Mouse (Mus musculus): Measurements from ENCODE around the gene Polr2h.

Gene Polr2h

DNA sequence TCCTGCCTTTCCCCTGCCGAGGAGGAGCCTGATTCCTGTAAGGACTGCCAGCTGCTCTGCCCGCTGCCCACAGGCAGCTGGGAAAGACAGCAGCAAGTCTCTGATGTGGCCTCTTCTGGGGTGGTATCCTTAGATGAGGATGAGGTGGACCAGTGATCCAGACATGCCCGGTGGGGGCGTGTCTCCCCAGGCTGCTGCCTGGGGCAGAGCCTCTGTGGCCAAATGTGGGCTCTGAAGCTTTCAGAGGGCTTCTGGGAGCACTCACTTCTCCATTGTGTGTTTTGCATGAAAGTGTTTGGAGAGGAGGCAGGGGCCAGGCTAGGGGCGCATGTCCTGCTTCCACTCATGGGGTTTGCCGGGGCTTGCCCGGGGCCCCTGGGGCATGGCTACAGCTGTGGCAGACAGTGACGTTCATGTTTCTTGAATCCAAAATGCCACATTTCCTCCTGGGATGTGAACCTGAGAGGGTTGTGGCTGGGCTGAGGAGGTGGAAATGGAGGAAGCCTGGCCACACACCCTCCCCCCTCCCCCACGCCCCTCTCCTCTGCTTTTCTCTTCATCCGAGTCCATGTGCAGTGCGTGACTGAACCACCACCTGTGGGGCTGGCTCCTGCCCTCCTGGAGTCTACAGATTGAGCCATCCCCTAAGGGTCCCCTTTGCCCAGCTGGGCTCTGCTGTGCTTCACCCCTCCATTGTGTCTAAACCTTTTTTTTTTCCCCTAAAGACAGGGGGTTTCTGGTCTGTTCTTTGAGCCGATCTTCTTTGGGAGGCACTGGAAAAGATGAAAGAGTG is 15.5 kb upstream of the Polr2h start:
- CTCF ChIA-PET, result no interaction called here

DNA sequence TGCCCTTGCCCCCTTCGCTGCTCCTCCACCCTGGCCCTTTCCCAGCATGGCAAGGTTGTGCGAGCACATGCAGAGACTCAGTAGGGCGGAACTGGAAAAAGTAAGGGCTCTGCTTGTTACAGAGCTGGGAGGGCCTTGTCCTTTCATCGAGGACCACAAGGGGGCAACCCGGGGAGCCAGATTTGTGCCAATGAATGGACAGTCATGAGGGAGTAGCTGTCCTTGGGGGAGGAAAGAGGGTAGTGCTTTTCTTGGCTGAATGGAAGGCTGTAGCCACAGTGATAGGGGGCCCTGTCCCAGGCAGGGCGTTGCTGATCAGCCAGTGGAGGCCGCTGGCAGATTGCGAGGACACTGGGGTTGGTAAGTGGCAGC is 15.0 kb upstream of the Polr2h start:
- CTCF ChIA-PET, result interaction anchor here (0.6 kb wide), 1 partner anchor 14 kb away, joined by 3 read pairs; no protein-coding TSS in a partner anchor

DNA sequence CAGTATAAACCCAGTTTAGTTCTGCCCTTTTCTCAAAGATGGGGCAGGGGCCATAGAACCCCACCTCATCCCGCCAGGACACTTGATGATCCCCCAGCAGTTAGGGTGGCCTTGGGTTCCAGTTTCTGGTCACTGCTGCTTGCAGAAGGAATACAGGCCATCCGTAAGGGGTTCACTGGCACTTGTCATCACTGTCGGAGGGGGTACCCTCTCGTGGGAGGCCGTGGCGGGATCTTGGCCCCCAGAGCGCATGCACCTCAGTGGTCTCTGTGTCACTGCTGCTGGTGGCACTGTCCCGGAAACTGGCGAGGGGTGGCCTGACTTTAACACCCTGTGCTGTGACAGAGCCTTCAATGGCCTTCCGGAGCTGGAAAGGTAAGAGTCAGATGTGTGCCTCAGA is 14.4 kb upstream of the Polr2h start:
- CTCF ChIA-PET, result interaction anchor here (0.6 kb wide), 1 partner anchor 15 kb away, joined by 3 read pairs; no protein-coding TSS in a partner anchor

DNA sequence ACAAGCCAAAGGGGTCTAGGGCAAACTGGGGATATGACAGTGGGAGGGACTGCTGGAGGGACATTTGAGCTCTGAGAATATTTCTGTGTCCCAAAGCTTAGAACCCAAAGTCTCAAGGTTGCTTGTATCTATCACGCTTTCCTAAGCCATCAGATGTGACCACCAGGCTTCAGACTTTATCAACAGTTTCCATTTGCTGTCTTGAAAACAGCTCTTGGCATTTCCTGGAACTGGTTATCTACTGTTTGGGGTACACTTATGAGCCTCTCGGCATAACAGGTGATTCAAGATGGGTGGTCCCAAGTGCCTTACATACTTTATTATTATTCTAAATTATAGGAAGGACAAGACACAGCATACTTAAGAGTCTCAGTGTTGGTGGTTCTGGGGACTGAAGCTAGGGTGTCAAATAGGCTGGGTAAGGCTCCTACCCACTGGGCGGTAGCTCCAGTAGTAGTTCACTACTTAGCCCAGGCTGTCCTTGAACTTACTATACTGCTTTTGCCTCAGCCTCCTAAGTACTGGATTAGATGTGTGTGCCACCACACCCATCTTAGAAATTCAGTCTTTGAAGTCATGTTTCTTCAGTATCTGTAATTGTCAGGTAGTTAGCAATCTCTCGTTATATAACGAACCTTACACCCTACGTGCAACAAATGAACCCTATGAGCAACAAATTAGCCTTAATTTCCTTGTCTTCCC is 13.6 kb upstream of the Polr2h start:
- CTCF ChIA-PET, result no interaction called here

DNA sequence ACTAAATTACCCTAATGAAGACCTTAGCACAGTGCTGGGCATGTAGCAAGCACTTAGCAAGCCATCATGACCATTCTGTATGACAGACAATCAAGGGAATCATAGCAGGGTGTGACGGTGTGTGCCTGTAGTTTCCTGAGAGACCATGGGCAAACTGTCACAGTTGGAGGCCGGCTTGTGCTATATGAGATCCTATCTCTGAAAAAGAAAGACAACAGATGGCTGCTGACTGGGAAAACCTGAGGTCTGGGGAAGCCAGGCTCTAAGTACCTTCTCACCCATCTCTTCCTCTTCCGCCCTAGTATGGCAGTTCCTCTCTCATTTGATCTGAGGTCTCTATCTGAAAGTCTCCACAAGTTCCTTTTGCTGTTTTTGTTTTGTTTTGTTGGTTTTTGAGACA is 11.7 kb upstream of the Polr2h start:
- CTCF ChIA-PET, result no interaction called here

DNA sequence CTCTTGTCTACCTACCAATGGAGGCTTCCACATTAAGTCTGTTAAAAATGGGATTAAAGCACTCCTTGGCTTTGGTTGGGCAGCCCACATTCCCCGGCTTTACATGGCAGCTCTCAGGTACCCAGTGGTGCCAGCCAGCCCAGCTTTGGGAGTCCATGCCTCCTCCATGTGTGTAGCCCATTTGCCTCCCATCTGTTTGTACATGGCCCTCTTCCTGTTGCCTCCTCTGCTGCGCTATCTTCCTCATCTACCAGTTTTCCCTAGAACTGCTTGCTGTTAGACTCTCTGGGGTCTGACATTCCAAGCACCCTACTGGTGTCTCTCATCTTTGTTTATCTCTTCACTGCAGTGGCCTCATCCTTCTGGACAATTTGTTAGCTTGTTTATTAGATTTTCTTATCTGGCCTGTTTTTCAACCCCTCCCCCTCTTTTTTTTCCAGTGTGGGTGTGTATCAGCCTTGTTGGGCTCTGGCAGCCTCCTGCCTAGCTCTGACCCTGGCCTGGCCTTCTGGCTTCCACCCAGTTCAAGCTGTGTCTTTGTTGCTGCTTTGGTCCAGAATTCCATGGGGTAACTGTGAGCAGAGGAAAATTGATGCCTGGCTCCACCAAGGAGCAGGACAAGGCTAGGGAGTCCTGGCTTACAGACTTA is 10.9 kb upstream of the Polr2h start:
- CTCF ChIA-PET, result interaction anchor here (0.6 kb wide), 1 partner anchor 60 kb away, joined by 4 read pairs; no protein-coding TSS in a partner anchor

DNA sequence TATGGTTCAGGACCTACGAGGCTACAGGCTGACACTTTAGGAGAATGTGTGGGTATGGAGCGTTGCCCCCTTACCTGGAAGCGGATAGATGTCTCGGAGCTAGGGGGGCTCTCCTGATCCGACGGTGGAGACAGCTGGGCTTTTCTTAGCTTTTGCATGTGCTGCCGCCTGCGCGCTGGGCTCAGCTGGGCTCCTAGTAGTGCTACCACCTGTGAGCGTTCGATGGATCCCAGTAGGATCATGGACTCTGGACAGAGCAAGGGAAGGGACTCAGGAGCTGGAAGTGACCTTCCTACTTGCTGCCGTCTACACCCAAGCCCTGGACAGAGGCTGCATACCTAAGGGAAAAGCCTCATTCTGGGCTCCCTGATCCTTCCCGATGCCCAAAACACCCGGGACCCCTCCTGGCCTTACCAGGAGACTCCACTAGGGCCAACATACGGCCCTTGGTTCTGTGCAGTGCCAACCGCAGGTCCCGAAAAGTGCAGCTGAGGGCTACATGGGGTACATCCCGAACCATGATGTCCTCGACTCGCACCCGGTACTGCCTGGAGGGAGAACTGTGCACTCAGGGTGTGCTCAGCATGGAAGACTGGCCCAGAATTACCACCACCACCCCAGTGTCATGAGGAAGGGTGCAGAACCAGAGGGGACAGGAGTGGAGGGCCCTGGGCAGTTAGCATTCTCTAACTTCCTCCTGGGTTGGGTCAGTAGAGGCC is 9.1 kb upstream of the Polr2h start:
- CTCF ChIA-PET, result interaction anchor here (0.8 to 1.9 kb wide), 2 partner anchors 54 to 57 kb away, joined by 3 to 8 read pairs; no protein-coding TSS in a partner anchor

DNA sequence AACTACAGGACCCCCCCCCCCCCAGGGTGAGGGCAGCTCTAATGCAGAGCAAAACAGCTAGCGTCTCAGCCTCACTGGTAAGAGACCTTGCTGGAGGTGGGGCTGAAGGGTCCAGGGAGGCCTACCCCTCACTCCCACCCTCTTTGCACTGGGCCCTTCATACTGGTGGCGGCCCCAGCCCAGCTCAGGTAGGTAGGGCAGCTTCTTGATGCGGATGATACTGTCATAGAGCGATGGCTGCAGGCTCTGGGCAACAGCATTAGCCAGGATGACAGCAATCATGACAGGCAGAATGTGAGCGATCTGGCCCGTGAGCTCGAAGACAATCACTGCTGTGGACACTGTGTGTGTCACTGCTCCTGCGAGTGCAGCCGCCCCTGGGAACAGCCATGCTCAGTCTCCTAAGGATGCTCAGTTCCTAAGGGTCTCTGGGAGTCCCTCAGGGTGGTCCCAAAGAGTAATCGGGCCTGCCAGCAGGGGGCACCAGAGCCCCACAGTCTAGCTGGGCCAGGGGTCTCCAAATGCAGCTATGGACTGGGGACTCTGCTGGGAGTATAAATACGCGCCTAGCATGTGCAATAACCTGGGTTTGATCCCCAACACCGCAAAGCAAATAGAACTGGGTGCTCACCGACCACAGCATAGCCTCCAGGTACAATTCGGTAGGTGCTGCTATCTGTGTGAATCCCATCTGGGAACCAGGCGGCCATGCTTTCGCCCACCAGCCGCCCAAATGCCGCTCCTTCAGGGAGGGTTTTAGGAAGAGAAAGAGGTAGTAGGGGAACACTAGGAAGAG is 8.3 kb upstream of the Polr2h start:
- CTCF ChIA-PET, result interaction anchor here (0.8 to 1.9 kb wide), 2 partner anchors 53 to 56 kb away, joined by 3 to 8 read pairs; no protein-coding TSS in a partner anchor

DNA sequence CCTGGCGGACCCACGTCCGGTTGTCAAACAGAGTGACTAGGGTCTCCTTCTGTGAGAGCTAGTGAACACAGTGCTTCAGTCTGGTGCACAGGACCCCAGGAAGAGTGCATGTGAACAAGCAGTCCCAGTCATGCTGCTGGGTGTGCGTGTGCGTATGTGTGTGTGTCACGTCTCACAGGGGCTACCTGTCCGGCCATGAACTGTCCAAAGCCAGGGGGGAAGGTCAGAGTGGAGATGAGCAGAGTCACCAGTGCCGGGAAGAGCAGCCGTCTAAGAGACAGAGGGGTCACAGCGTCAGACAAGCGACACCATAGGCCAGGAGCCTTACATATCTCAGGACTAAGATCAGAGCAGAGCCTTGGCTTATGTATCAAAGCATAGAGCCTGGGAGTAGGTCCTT is 7.1 kb upstream of the Polr2h start:
- CTCF ChIA-PET, result interaction anchor here (1.0 kb wide), 1 partner anchor 55 kb away, joined by 3 read pairs; no protein-coding TSS in a partner anchor

DNA sequence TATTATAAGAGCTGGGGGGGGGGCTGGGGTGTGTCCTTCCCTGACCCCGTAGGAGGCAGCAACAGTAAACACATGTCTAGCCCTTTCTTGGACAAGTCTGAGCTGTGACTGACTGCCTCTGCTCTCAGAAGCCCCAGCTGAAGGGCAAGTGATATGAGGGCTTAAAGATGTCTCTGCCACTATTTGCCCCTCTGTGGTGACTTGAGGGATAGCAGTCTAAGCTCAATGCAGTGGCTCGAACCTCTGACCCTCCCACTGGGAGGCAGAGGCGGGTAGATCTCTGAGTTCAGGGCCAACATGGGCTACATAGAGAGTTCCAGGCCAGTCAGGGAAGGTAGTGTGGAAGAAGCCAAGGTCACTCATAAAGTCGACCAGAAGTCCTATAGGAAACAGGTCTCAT is 6.7 kb upstream of the Polr2h start:
- CTCF ChIA-PET, result interaction anchor here (1.0 kb wide), 1 partner anchor 54 kb away, joined by 3 read pairs; no protein-coding TSS in a partner anchor

DNA sequence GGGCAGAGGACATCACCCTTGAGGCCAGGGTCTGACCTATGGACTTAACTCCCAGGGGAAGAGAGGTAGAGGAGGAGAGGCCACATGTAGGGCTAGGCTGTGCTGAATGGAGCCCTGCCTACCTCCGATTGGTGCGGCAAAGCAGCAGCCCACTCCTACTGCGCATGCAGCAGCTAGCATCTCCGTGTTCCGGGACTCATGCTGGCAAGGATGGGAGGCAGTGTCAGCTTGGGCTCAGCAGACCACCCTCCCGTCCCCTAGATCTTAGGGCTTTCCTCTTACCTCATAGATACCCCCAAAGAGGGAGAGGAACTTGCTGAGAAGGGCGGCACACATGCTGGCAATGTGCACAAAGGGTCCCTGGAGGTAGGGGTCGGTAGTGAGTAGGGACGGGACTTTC is 5.3 kb upstream of the Polr2h start:
- CTCF ChIA-PET, result no interaction called here

DNA sequence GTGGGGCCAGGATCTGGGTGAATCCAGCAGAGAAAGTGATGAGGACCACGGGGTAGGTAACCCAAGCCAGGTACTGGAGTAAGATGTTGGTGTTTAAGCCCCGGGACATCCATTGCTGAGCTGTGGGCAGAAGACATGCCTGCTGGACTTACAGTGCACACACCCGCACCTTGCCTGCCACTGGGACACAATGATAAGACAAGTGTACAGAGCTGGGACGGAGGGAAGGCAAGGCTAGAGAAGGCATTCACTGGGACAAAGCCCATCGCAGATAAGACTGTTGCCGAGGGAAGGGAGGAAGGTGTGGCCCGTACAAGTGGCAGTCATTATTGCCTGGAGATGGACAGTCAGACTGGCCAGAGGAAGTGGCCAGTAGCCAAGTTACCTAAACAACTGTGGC is 4.6 kb upstream of the Polr2h start:
- CTCF ChIA-PET, result no interaction called here

DNA sequence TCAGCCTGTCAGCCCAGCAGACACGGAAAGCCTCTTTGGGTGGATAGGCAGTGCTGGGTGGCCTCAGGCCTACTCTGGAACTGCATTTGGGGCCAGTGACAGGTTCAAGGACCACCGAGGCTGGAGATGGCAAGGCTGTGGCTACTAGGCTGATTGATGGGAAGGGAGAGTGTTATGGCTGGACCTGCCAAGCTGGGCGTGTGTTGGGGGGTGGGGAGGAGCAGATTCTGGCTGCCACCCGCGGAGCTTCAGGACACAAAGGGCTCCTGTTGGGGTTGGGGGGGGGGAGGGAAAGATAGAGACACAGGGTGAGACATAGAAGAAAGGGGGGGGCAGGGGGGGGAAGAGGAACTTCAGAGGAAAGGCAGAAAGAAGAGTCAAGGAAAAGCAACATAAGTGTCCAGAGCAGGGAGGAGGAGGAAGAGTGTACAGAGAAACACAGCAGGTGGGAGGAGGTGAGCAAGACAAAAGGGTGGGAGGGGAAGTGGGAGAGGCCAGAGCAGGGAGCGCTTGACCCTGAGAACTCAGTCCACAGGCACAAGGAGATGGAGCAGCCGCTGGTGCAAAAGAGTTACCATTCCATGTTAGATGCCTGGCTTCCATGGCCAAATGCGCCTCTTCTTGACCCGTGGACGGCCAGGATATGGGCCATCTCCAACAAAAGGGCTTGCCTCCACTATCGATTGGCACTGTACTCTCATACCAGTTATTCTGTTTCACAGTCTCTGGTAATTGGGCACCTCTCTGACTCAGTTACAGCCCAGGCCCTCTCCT is 3.0 kb upstream of the Polr2h start:
- CTCF ChIA-PET, result no interaction called here

DNA sequence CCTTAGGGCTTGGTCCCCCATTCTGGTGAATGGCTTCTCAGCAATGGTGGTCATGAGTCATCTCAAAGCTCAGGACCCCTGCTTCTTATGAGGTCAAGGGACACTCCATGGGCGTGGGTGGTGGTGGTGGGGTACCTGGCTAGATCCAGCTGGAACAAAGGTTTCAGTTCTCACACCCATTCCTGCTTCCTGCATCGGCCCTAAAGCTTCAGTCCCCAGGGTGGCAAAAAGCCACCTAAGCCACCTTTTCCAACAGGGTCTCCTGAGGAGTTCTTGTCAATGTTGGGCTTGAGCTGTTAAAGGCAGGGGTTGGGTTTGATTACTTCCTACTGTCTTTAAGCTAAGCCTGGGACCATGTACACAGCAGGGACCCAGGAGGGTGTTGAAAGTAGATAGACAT is 2.3 kb upstream of the Polr2h start:
- CTCF ChIA-PET, result no interaction called here

DNA sequence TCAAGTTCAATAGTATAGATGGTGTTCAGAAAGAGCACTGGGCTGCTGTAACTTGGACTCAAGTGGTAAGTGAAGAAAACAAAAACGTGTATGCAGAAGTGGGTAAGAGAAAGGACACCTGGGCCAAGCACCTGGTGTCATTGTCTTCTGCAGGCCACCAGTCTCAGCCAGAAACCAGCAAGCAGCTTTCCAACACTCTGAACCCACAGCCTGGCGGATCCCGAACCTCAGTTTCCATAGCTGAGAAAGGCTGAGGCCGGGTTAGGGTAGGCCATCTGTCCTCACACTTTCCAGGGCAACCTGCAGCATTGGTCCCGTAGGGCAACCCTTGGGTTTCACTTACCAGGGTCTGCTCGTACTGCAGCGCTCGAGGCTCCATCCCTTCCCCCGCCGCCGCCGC is 1.9 kb upstream of the Polr2h start:
- CTCF ChIA-PET, result no interaction called here

DNA sequence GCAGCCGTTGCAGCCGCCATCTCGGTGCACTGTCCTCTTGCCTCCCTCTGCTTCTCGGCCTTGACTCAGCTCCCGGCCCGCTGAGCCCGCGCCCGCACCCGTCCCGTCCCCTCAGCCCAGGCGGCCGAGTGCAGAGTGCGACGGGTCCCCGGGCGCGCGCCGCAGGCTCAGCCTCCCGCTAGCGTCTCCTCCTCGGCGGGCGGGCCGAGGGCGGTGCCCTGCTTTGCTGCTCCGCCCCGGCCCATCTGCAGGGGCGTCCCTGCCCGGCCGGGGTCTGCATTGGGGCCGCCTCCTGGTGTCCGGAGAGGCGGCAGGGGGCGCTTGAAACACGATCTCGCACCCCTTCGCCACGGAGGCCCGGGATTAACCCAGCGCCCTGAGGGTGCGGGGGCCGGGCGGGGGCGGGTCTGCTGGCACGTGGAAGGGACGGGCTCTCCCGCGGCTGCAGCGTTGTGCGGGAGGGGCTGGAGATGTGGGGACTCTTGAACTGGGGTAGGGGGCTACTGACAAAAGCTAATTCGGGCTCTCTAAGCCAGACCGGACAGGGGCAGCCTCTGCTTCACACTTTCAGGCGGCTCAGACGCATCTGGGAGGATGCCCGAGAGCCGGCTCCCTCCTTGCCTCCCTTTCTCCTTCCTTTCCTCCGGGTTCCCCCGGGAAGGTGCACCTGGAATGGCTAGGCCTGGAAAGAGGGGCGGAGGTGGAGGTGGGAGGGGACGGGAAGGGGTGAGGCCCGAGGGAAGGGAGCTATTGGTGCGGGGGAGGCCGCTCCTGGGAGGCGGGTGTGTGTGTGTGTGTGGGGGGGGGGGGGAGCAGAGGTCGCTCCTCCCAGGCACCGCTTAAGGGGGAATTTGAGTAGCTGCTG is 1.3 kb upstream of the Polr2h start:
- CTCF ChIA-PET, result interaction anchor here (0.6 to 0.7 kb wide), 2 partner anchors 8 to 47 kb away, joined by 3 read pairs; no protein-coding TSS in a partner anchor

DNA sequence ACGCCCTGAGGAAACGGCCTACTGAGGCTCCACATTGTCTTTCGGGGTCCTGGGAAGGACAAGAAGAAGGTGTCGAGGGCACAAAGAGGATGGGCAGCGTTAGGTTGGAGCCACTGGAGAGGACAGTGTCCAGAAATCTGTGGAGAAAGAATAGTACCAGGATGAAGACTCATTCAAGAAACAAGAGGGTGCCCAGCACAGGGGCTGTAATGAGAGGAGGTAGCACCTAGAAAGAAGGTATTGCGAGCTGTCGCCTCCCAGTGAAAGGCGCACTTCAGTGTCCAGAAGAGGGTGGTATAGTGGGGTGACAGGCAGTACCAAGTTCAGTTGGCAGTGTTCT is 654 bp upstream of the Polr2h start:
- CTCF ChIA-PET, result interaction anchor here (0.6 to 0.7 kb wide), 2 partner anchors 9 to 47 kb away, joined by 3 read pairs; no protein-coding TSS in a partner anchor

DNA sequence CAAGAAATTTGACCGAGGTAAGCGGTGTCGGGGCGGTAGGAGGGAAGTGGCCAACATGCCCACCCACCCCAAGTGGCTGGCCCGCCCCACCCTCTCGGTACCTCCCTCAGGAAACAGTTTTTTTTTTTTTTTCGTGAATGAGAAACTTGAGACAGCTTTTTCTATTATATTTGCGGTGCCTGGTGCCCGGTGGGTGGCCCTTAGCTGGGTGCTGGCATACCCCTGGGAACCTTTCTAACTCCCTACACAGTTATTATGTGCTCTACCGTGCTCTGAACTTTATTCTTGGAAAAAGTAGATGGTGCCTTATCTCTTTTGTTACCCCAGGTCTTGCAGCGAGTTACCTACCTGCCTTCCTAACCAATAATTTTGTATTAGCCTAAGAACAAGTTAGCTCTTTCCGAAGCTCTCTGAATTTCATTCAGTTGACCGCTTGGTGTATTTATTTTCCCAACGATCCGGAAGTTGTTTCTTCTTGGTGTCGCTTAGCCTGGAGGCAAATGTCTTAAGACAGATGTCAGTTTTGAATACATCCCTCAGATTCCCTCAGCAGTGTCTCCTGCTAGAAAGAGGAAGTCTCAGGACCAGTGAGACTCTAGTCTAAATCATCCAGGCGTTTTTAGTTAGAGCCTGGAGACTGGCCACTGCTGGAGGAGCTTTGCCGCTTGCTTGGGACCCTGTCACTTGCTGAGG is 659 bp downstream of the Polr2h start:
- CTCF ChIA-PET, result interaction anchor here (0.8 kb wide), 1 partner anchor 36 kb away, joined by 6 read pairs; no protein-coding TSS in a partner anchor

DNA sequence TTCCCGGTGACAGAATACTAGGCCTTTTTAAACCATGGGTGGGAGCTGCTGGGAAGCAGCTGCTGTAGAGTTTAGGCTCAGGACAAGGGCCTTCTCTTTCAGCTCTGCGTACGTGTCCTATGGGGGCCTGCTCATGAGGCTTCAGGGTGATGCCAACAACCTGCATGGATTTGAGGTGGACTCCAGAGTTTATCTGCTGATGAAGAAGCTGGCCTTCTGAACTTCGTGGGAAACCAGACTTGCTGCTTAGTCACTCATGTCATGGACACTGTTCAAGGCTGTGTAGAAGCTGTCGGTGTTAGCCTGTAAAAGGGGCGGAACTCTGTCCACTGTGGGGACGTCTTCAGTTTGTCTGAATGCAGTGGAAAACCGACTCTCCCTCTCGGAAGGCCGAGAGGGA is 4.3 kb downstream of the Polr2h start:
- CTCF ChIA-PET, result no interaction called here

All from spleen, embryonic (tissue).